In the genomic region with DNA sequence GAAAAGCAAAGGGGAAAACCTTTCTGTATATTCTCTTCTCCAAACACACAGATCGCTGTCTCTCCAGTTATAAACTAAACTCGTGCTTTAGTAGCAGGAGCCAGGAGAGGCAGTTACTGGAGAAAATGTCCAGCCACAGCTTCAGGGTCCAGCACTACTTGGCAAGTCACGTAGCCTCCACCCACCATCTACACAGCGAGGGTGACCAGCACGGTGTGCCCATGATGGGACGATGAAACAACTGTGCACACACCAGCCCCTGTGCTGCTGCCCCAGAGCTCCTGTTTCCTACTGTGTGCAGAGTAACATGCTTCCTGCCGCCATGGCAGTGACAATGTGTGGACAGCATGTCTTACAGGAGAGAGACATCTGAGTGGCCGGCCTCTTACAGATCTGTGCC, we compare ENCODE assay signal across 16 mouse cellular contexts.
"Had no signal": no experiment of that assay in that cellular context is flagged by ENCODE, and none has a peak within 500 bp of the region (broad histone marks: within the 10 kb centered on the region; RNA-seq: fewer than 3 reads in every experiment).

No protein-coding gene starts in this region.

- H3K4me2 ChIP-seq: liver, embryonic 11.5 days; liver, embryonic 13.5 days; liver, embryonic 15.5 days; midbrain, embryonic 11.5 days; midbrain, embryonic 13.5 days; midbrain, embryonic 15.5 days; neural tube, embryonic 12.5 days; stomach, embryonic 15.5 days had no signal

- H3K27me3 ChIP-seq: liver, embryonic 13.5 days; liver, embryonic 15.5 days; midbrain, embryonic 13.5 days; midbrain, embryonic 15.5 days; neural tube, embryonic 12.5 days; stomach, embryonic 15.5 days had no signal

- H3K4me3 ChIP-seq: liver, embryonic 13.5 days; liver, embryonic 15.5 days; midbrain, embryonic 13.5 days; midbrain, embryonic 15.5 days; neural tube, embryonic 12.5 days; stomach, embryonic 15.5 days had no signal

- ATAC-seq: liver, postnatal 0 days; midbrain, embryonic 13.5 days; midbrain, embryonic 15.5 days had no signal

- H3K9ac ChIP-seq: liver, embryonic 13.5 days; liver, embryonic 15.5 days; liver, postnatal 0 days; midbrain, embryonic 13.5 days; midbrain, embryonic 15.5 days; neural tube, embryonic 12.5 days; stomach, embryonic 15.5 days had no signal

- H3K4me1 ChIP-seq: liver, embryonic 15.5 days; midbrain, embryonic 13.5 days; midbrain, embryonic 15.5 days; neural tube, embryonic 12.5 days; stomach, embryonic 15.5 days had no signal

- DNase-seq: liver, embryonic 13.5 days; liver, postnatal 0 days; lung, adult 2 months; right cerebral cortex, postnatal 14 days; thymus, adult 2 months; thymus, postnatal 25 days; thymus, postnatal 4 days had no signal

- H3K9me3 ChIP-seq: liver, embryonic 13.5 days; liver, embryonic 15.5 days; midbrain, embryonic 15.5 days; neural tube, embryonic 12.5 days; stomach, embryonic 15.5 days had no signal

- H3K27ac ChIP-seq: liver, embryonic 13.5 days; liver, embryonic 15.5 days; macrophage; midbrain, embryonic 13.5 days; midbrain, embryonic 15.5 days; neural tube, embryonic 12.5 days; stomach, embryonic 15.5 days; stomach, postnatal 0 days had no signal
